Mouse (Mus musculus): ENCODE measurements around the gene Actr6.
A peak's percentile ranks its signal among the peaks of the same experiment; 100 is the strongest.
"Not testable (repeated sequence)": the region's sequence is repeated elsewhere in the genome, so short reads cannot be mapped to it uniquely, and the experiment has no call there.

Actr6 gene

GRCm38 (mm10) chr10:89737092-89737491, 5.0 kb upstream of the Actr6 start:
- DNase-seq, result no peak

- DNase-seq, result no peak
These were observed 754 bp downstream of the Actr6 start for GRCm38 (mm10) chr10:89731341-89731740.

GRCm38 (mm10) chr10:89730386-89730785, 1.7 kb downstream of the Actr6 start:
- DNase-seq, result no peak

GRCm38 (mm10) chr10:89722247-89723195, 9.6 kb downstream of the Actr6 start:
- DNase-seq, result peak; percentile 56

- peak; percentile 65 for DNase-seq
These were observed 11.3 kb downstream of the Actr6 start for GRCm38 (mm10) chr10:89720796-89721195.

- peak; percentile 18 for DNase-seq
These were observed 11.8 kb downstream of the Actr6 start for GRCm38 (mm10) chr10:89720252-89720651.

- no peak for DNase-seq
These were observed 17.2 kb downstream of the Actr6 start for GRCm38 (mm10) chr10:89714910-89715309.

- DNase-seq, result peak; percentile 10
These were observed 23.4 kb downstream of the Actr6 start for GRCm38 (mm10) chr10:89708720-89709119.

- DNase-seq, result no peak
These were observed 24.7 kb downstream of the Actr6 start for GRCm38 (mm10) chr10:89707397-89707796.

- no peak for DNase-seq
These were observed 29.1 kb downstream of the Actr6 start for GRCm38 (mm10) chr10:89703042-89703441.

- DNase-seq, result no peak
These were observed 34.1 kb downstream of the Actr6 start for GRCm38 (mm10) chr10:89697956-89698355.

GRCm38 (mm10) chr10:89696270-89696669, 35.8 kb downstream of the Actr6 start:
- not testable (repeated sequence) for DNase-seq

GRCm38 (mm10) chr10:89695194-89695911, 36.7 kb downstream of the Actr6 start:
- DNase-seq, result no peak

GRCm38 (mm10) chr10:89690021-89690420, 42.1 kb downstream of the Actr6 start:
- no peak for DNase-seq

- DNase-seq, result no peak
These were observed 44.6 kb downstream of the Actr6 start for GRCm38 (mm10) chr10:89687455-89687854.

- peak; percentile 98 for DNase-seq
These were observed 45.8 kb downstream of the Actr6 start, which contains the start of gene Scyl2 for GRCm38 (mm10) chr10:89686139-89686808. Scyl2 (minus strand) TSS chr10:89686285.

- DNase-seq, result no peak
These were observed 46.5 kb downstream of the Actr6 start for GRCm38 (mm10) chr10:89685391-89686138.

GRCm38 (mm10) chr10:89682961-89683360, 49.1 kb downstream of the Actr6 start:
- no peak for DNase-seq

- DNase-seq, result no peak
These were observed 49.9 kb downstream of the Actr6 start for GRCm38 (mm10) chr10:89682157-89682556.

GRCm38 (mm10) chr10:89681706-89682105, 50.4 kb downstream of the Actr6 start:
- no peak for DNase-seq

GRCm38 (mm10) chr10:89680517-89680916, 51.6 kb downstream of the Actr6 start:
- no peak for DNase-seq

- DNase-seq, result no peak
These were observed 52.6 kb downstream of the Actr6 start for GRCm38 (mm10) chr10:89679448-89679847.
